Mouse (Mus musculus) intestine, postnatal 0 days (tissue): ENCODE measurements around the gene Vsig8. TPM values are rescaled to one million over a fixed set of nuclear protein-coding genes. Genes with fewer than 3 reads are reported as not detected.

Experiments used
- ATAC-seq: fragments of 200-750 bp; cut with Nextera tagmentation; 2 replicates; pipeline ENCODE4 v1.8.0; 2017; ENCODE audit warnings: mild to moderate bottlenecking, moderate TSS enrichment, moderate library complexity
- H3K27ac ChIP-seq: fragments of 300-500 bp; sonication (generic); 2 replicates; pipeline ENCODE4 v1.5.1; 2014; ENCODE audit warnings: mild to moderate bottlenecking, low read depth, low read length, moderate library complexity
- H3K27me3 ChIP-seq: fragments of 300-500 bp; sonication (generic); replicated peaks from 2 replicates; pipeline ENCODE4 v1.6.1; 2014; ENCODE audit warnings: low read length, mixed read lengths; ENCODE audit not compliant: control insufficient read depth, insufficient read depth
- H3K36me3 ChIP-seq: fragments of 300-500 bp; sonication (generic); 2 replicates; pipeline ENCODE4 v1.6.1; 2014; ENCODE audit warnings: mild to moderate bottlenecking, moderate library complexity; ENCODE audit not compliant: control insufficient read depth, insufficient read depth
- H3K4me1 ChIP-seq: fragments of 300-500 bp; sonication (generic); replicated peaks from 2 replicates; pipeline ENCODE4 v1.6.1; 2014; ENCODE audit warnings: antibody characterized with exemption, low read length, mixed read lengths; ENCODE audit not compliant: control insufficient read depth, insufficient read depth
- H3K4me2 ChIP-seq: fragments of 300-500 bp; sonication (generic); replicated peaks from 2 replicates; pipeline ENCODE4 v1.6.1; 2014; ENCODE audit warnings: low read depth, mild to moderate bottlenecking, moderate library complexity
- H3K4me3 ChIP-seq: fragments of 300-500 bp; sonication (generic); 2 replicates; pipeline ENCODE4 v1.5.1; 2014; ENCODE audit warnings: low read depth, low read length
- H3K9ac ChIP-seq: fragments of 300-500 bp; sonication (generic); 2 replicates; pipeline ENCODE4 v1.6.1; 2014; ENCODE audit warnings: mild to moderate bottlenecking, low read depth, low read length
- H3K9me3 ChIP-seq: fragments of 300-500 bp; sonication (generic); 2 replicates; pipeline ENCODE4 v1.6.1; 2016; ENCODE audit warnings: mixed run types; ENCODE audit not compliant: control insufficient read depth
- CTCF ChIP-seq: sonication (generic); IDR thresholded peaks from 2 replicates; pipeline ENCODE4 v1.5.1; 2016; ENCODE audit warnings: low read depth, mild to moderate bottlenecking, control low read depth, antibody characterized with exemption, moderate library complexity
- WGBS: fragments of 180-500 bp; shearing (Covaris S2); extraction: QIAGEN DNeasy Blood & Tissue Kit; methylation state at CpG from one replicate; pipeline ENCODE4 v1.1.7; 2014; 5-methylcytosine and 5-hydroxymethylcytosine counted together
- polyA plus RNA-seq: library from polyadenylated mRNA; unstranded; fragments of >200 nt; fragmentation: Nextera tagmentation; extraction: Ambion mirVana; gene quantifications from 2 replicates; pipeline ENCODE4 v1.2.1, GENCODE M21; 2015

The Vsig8 gene
- polyA plus RNA-seq, 1 experiment from 2014 or later, result 0.53 TPM

GRCm38 (mm10) chr1:172510421-172510972 lies 45.2 kb upstream of the Vsig8 start:
- peaks cover 8% of the 10 kb centered on the region for H3K4me1 ChIP-seq
- no peaks in the 10 kb centered on the region for H3K27me3 ChIP-seq
- peak overlapping the region; percentile 41; the same call in 1 of the 2 replicates for H3K27ac ChIP-seq
- 23% methylated on average over 13 of the region's 13 CpGs for WGBS
- peak; percentile 63 for ATAC-seq
- peaks cover 33% of the 10 kb centered on the region for H3K36me3 ChIP-seq
- no peak overlapping the region for H3K9ac ChIP-seq
- no peak overlapping the region for H3K4me3 ChIP-seq
- H3K9me3 ChIP-seq, result no peaks in the 10 kb centered on the region
- peak overlapping the region; percentile 54 for H3K4me2 ChIP-seq
- no peak for TF ChIP-seq CTCF

GRCm38 (mm10) chr1:172512962-172513361 lies 42.8 kb upstream of the Vsig8 start:
- no peak overlapping the region for H3K9ac ChIP-seq
- peak; percentile 56 for TF ChIP-seq CTCF
- WGBS, result 43% methylated on average over 13 of the region's 13 CpGs
- H3K27me3 ChIP-seq, result no peaks in the 10 kb centered on the region
- no peak overlapping the region for H3K4me3 ChIP-seq
- H3K9me3 ChIP-seq, result no peaks in the 10 kb centered on the region
- peak overlapping the region; percentile 80 for H3K27ac ChIP-seq
- H3K4me1 ChIP-seq, result peaks cover 8% of the 10 kb centered on the region
- no peak overlapping the region for H3K4me2 ChIP-seq
- H3K36me3 ChIP-seq, result peaks cover 8% of the 10 kb centered on the region
- ATAC-seq, result no peak

GRCm38 (mm10) chr1:172513525-172514212 lies 42.1 kb upstream of the Vsig8 start:
- no peak for ATAC-seq
- peaks cover 2% of the 10 kb centered on the region; the same call in 1 of the 2 replicates for H3K36me3 ChIP-seq
- H3K27me3 ChIP-seq, result no peaks in the 10 kb centered on the region
- no peak overlapping the region for H3K9ac ChIP-seq
- WGBS, result 55% methylated on average over 17 of the region's 17 CpGs
- no peak for TF ChIP-seq CTCF
- no peaks in the 10 kb centered on the region for H3K9me3 ChIP-seq
- H3K4me3 ChIP-seq, result no peak overlapping the region
- H3K4me1 ChIP-seq, result peaks cover 8% of the 10 kb centered on the region
- peak overlapping the region; percentile 80 for H3K27ac ChIP-seq
- 0 out of 2 replicates have a peak overlapping the region, but pooled peaks have one; percentile 21 for H3K4me2 ChIP-seq

- 77% methylated on average over 4 of the region's 4 CpGs for WGBS
- TF ChIP-seq CTCF, result no peak
- peaks cover 8% of the 10 kb centered on the region for H3K4me1 ChIP-seq
- ATAC-seq, result no peak
- H3K36me3 ChIP-seq, result no peaks in the 10 kb centered on the region; the same call in 1 of the 2 replicates
- no peak overlapping the region for H3K9ac ChIP-seq
- peak overlapping the region; percentile 80 for H3K27ac ChIP-seq
- 0 out of 2 replicates have a peak overlapping the region, but pooled peaks have one; percentile 21 for H3K4me2 ChIP-seq
- H3K4me3 ChIP-seq, result no peak overlapping the region
- H3K9me3 ChIP-seq, result no peaks in the 10 kb centered on the region
- no peaks in the 10 kb centered on the region for H3K27me3 ChIP-seq
These were observed 41.6 kb upstream of the Vsig8 start for GRCm38 (mm10) chr1:172514213-172514529.

- no peak for ATAC-seq
- Histone ChIP-seq H3K9me3 (no peaks in the 10 kb centered on the region), H3K4me3 (no peak overlapping the region), H3K36me3 (no peaks in the 10 kb centered on the region), H3K4me1 (peaks cover 8% of the 10 kb centered on the region), H3K27ac (peak overlapping the region; percentile 80), H3K9ac (no peak overlapping the region), H3K4me2 (no peak overlapping the region), H3K27me3 (no peaks in the 10 kb centered on the region)
- no peak for TF ChIP-seq CTCF
- WGBS, result 60% methylated on average over 7 of the region's 7 CpGs
These were observed 41.0 kb upstream of the Vsig8 start for GRCm38 (mm10) chr1:172514551-172515268.

- H3K4me2 ChIP-seq, result no peak overlapping the region
These were observed 40.3 kb upstream of the Vsig8 start for GRCm38 (mm10) chr1:172515396-172515795.

More at GRCm38 (mm10) chr1:172515396-172515795, 40.3 kb upstream of the Vsig8 start:
- Histone ChIP-seq H3K4me3 (no peak overlapping the region), H3K9ac (no peak overlapping the region), H3K27me3 (no peaks in the 10 kb centered on the region), H3K27ac (peak overlapping the region; percentile 80), H3K9me3 (no peaks in the 10 kb centered on the region), H3K36me3 (no peaks in the 10 kb centered on the region), H3K4me1 (peaks cover 8% of the 10 kb centered on the region)
- peak; percentile 83 for ATAC-seq
- WGBS, result 32% methylated on average over 1 of the region's 1 CpGs
- no peak for TF ChIP-seq CTCF
